Mouse (Mus musculus) midbrain, embryonic 12.5 days (tissue): ENCODE data around the gene Fam189b. TPM values are rescaled to one million over a fixed set of nuclear protein-coding genes. Genes with fewer than 3 reads are reported as not detected.

ENCODE experiments used
- ATAC-seq: fragments of 200-750 bp; cut with Nextera tagmentation; 2 replicates; pipeline ENCODE4 v1.8.0; 2017; ENCODE audit warnings: low read depth, moderate TSS enrichment, moderate library complexity; ENCODE audit not compliant: low FRiP score
- H3K27ac ChIP-seq: fragments of 300-500 bp; sonication (generic); replicated peaks from 2 replicates; pipeline ENCODE4 v1.5.1; 2016; ENCODE audit warnings: mild to moderate bottlenecking
- H3K27me3 ChIP-seq: fragments of 300-500 bp; sonication (generic); 2 replicates; pipeline ENCODE4 v1.6.1; 2016; ENCODE audit warnings: mild to moderate bottlenecking
- H3K36me3 ChIP-seq: fragments of 300-500 bp; sonication (generic); 2 replicates; pipeline ENCODE4 v1.6.1; 2016
- H3K4me1 ChIP-seq: fragments of 300-500 bp; sonication (generic); 2 replicates; pipeline ENCODE4 v1.6.1; 2016
- H3K4me2 ChIP-seq: fragments of 300-500 bp; sonication (generic); replicated peaks from 2 replicates; pipeline ENCODE4 v1.6.1; 2016; ENCODE audit warnings: mild to moderate bottlenecking, moderate library complexity
- H3K4me3 ChIP-seq: fragments of 300-500 bp; sonication (generic); 2 replicates; pipeline ENCODE4 v1.5.1; 2016; ENCODE audit warnings: mild to moderate bottlenecking
- H3K9ac ChIP-seq: fragments of 300-500 bp; sonication (generic); replicated peaks from 2 replicates; pipeline ENCODE4 v1.6.1; 2016; ENCODE audit warnings: mild to moderate bottlenecking, moderate library complexity
- H3K9me3 ChIP-seq: fragments of 300-500 bp; sonication (generic); 2 replicates; pipeline ENCODE4 v1.6.1; 2016; ENCODE audit warnings: mild to moderate bottlenecking
- WGBS: fragments of 180-500 bp; shearing (Covaris S2); methylation state at CpG from one replicate; pipeline ENCODE4 v1.1.7; 2016; 5-methylcytosine and 5-hydroxymethylcytosine counted together
- polyA plus RNA-seq: library from polyadenylated mRNA; unstranded; fragments of >200 nt; fragmentation: Nextera tagmentation; extraction: Ambion mirVana; gene quantifications from 2 replicates; pipeline ENCODE4 v1.2.1, GENCODE M21; 2016

The Fam189b gene
- polyA plus RNA-seq, 1 experiment from 2014 or later = 30.3 TPM

- 87% methylated on average over 8 of the region's 8 CpGs for WGBS
- Histone ChIP-seq H3K36me3 (peaks cover 7% of the 10 kb centered on the region; the same call in 1 of the 2 replicates), H3K4me2 (no peak overlapping the region), H3K27me3 (peaks cover 18% of the 10 kb centered on the region), H3K4me1 (peaks cover 20% of the 10 kb centered on the region), H3K27ac (no peak overlapping the region), H3K9me3 (no peaks in the 10 kb centered on the region), H3K4me3 (no peak overlapping the region), H3K9ac (no peak overlapping the region)
- no peak for ATAC-seq
These were observed 7.5 kb downstream of the Fam189b start for GRCm38 (mm10) chr3:89190436-89190835.

- 65% methylated on average over 1 of the region's 1 CpGs for whole genome bisulfite sequencing
- Histone ChIP-seq H3K9me3 (no peaks in the 10 kb centered on the region), H3K4me1 (peaks cover 8% of the 10 kb centered on the region), H3K36me3 (peaks cover 4% of the 10 kb centered on the region; the same call in 1 of the 2 replicates), H3K4me3 (no peak overlapping the region), H3K4me2 (no peak overlapping the region), H3K27ac (no peak overlapping the region), H3K27me3 (0 out of 2 replicates have a peak, but pooled peaks cover 4% of the 10 kb centered on the region), H3K9ac (no peak overlapping the region)
- ATAC-seq = no peak
These were observed 10.4 kb downstream of the Fam189b start for GRCm38 (mm10) chr3:89193351-89193750.

GRCm38 (mm10) chr3:89193853-89194252 is 10.9 kb downstream of the Fam189b start:
- Histone ChIP-seq H3K9me3 (no peaks in the 10 kb centered on the region), H3K9ac (no peak overlapping the region), H3K4me1 (peaks cover 8% of the 10 kb centered on the region), H3K36me3 (no peaks in the 10 kb centered on the region), H3K27ac (no peak overlapping the region), H3K4me3 (no peak overlapping the region), H3K4me2 (no peak overlapping the region), H3K27me3 (no peaks in the 10 kb centered on the region)
- 89% methylated on average over 2 of the region's 2 CpGs for WGBS
- no peak for ATAC-seq

- Histone ChIP-seq H3K4me1 (peaks cover 8% of the 10 kb centered on the region), H3K36me3 (no peaks in the 10 kb centered on the region), H3K4me3 (peak overlapping the region; percentile 33), H3K9me3 (no peaks in the 10 kb centered on the region), H3K27me3 (no peaks in the 10 kb centered on the region), H3K4me2 (peak overlapping the region; percentile 53), H3K9ac (peak overlapping the region; percentile 49), H3K27ac (peak overlapping the region; percentile 75)
- peak; percentile 94 for ATAC-seq
- 8% methylated on average over 33 of the region's 33 CpGs for WGBS
These were observed 13.3 kb downstream of the Fam189b start for GRCm38 (mm10) chr3:89195979-89196877.

GRCm38 (mm10) chr3:89199839-89200238 is 16.9 kb downstream of the Fam189b start:
- Histone ChIP-seq H3K27ac (no peak overlapping the region), H3K4me1 (peaks cover 15% of the 10 kb centered on the region), H3K27me3 (no peaks in the 10 kb centered on the region), H3K36me3 (peaks cover 5% of the 10 kb centered on the region; the same call in 1 of the 2 replicates), H3K4me3 (no peak overlapping the region), H3K4me2 (no peak overlapping the region), H3K9ac (no peak overlapping the region), H3K9me3 (no peaks in the 10 kb centered on the region)
- 83% methylated on average over 3 of the region's 3 CpGs for WGBS
- ATAC-seq = no peak

GRCm38 (mm10) chr3:89202253-89203141 is 19.6 kb downstream of the Fam189b start, which contains the start of gene Gba:
TSS of gene Gba (plus strand) at chr3:89202928.
- Histone ChIP-seq H3K9me3 (no peaks in the 10 kb centered on the region), H3K27me3 (no peaks in the 10 kb centered on the region), H3K4me2 (peak within 1 kb of the TSS; percentile 67), H3K36me3 (peaks cover 29% of the 10 kb centered on the region), H3K4me1 (peaks cover 8% of the 10 kb centered on the region), H3K27ac (no peak within 1 kb of the TSS), H3K4me3 (peak within 1 kb of the TSS; percentile 56), H3K9ac (peak within 1 kb of the TSS; percentile 58)
- whole genome bisulfite sequencing = 27% methylated on average over 13 of the region's 13 CpGs
- peak; percentile 90 for ATAC-seq

GRCm38 (mm10) chr3:89203142-89203514 is 20.2 kb downstream of the Fam189b start:
- peaks cover 36% of the 10 kb centered on the region for H3K36me3 ChIP-seq
- H3K9me3 ChIP-seq = no peaks in the 10 kb centered on the region
- peaks cover 8% of the 10 kb centered on the region for H3K4me1 ChIP-seq
- H3K4me3 ChIP-seq = peak overlapping the region; percentile 56
- H3K27ac ChIP-seq = no peak overlapping the region
- peak overlapping the region; percentile 58 for H3K9ac ChIP-seq
- H3K27me3 ChIP-seq = no peaks in the 10 kb centered on the region
- WGBS = 46% methylated on average over 5 of the region's 5 CpGs
- ATAC-seq = no peak
- peak overlapping the region; percentile 67 for H3K4me2 ChIP-seq

GRCm38 (mm10) chr3:89206079-89206478 is 23.1 kb downstream of the Fam189b start:
- ATAC-seq = no peak
- H3K9ac ChIP-seq = no peak overlapping the region
- H3K27ac ChIP-seq = no peak overlapping the region
- H3K4me1 ChIP-seq = peaks cover 8% of the 10 kb centered on the region
- no peak overlapping the region for H3K4me2 ChIP-seq
- peaks cover 59% of the 10 kb centered on the region for H3K36me3 ChIP-seq
- no peaks in the 10 kb centered on the region for H3K9me3 ChIP-seq
- H3K27me3 ChIP-seq = no peaks in the 10 kb centered on the region
- no peak overlapping the region for H3K4me3 ChIP-seq
- 95% methylated on average over 7 of the region's 7 CpGs for WGBS

- Histone ChIP-seq H3K27ac (no peak overlapping the region), H3K36me3 (peaks cover 59% of the 10 kb centered on the region), H3K27me3 (no peaks in the 10 kb centered on the region), H3K9me3 (no peaks in the 10 kb centered on the region), H3K4me3 (no peak overlapping the region), H3K4me1 (peaks cover 8% of the 10 kb centered on the region), H3K9ac (no peak overlapping the region), H3K4me2 (no peak overlapping the region)
- WGBS = 88% methylated on average over 2 of the region's 2 CpGs
- ATAC-seq = no peak
These were observed 23.8 kb downstream of the Fam189b start for GRCm38 (mm10) chr3:89206695-89207094.

GRCm38 (mm10) chr3:89208075-89208657 is 25.2 kb downstream of the Fam189b start:
- no peak overlapping the region for H3K9ac ChIP-seq
- no peaks in the 10 kb centered on the region for H3K27me3 ChIP-seq
- 90% methylated on average over 13 of the region's 13 CpGs for WGBS
- H3K4me1 ChIP-seq = peaks cover 12% of the 10 kb centered on the region
- H3K27ac ChIP-seq = no peak overlapping the region
- H3K9me3 ChIP-seq = no peaks in the 10 kb centered on the region
- H3K36me3 ChIP-seq = peaks cover 59% of the 10 kb centered on the region
- H3K4me2 ChIP-seq = no peak overlapping the region
- ATAC-seq = no peak
- H3K4me3 ChIP-seq = no peak overlapping the region

- WGBS = 86% methylated on average over 6 of the region's 6 CpGs
- H3K27ac ChIP-seq = no peak overlapping the region
- no peak overlapping the region for H3K4me2 ChIP-seq
- H3K4me3 ChIP-seq = no peak overlapping the region
- no peak overlapping the region; the same call in 1 of the 2 replicates for H3K9ac ChIP-seq
- H3K27me3 ChIP-seq = no peaks in the 10 kb centered on the region
- ATAC-seq = no peak
- no peaks in the 10 kb centered on the region for H3K9me3 ChIP-seq
- H3K36me3 ChIP-seq = peaks cover 59% of the 10 kb centered on the region
- H3K4me1 ChIP-seq = peaks cover 11% of the 10 kb centered on the region
These were observed 25.8 kb downstream of the Fam189b start for GRCm38 (mm10) chr3:89208736-89209135.
